Mouse (Mus musculus) heart, adult 2 months (tissue): ENCODE results near the gene Atp1a2.

Experiments
- CTCF ChIP-seq: fragments of 200-600 bp; IDR thresholded peaks from 2 replicates; pipeline ENCODE4 v1.8.1; 2022; ENCODE audit warnings: antibody characterized with exemption, mild to moderate bottlenecking, moderate library complexity
- POLR2A ChIP-seq: fragments of 200-500 bp; IDR thresholded peaks from 2 replicates; pipeline ENCODE4 v1.6.1; 2011; ENCODE audit warnings: mild to moderate bottlenecking, low read depth, low read length, control low read depth; ENCODE audit not compliant: insufficient read depth

GRCm38 (mm10) chr1:172302851-172303250, 5.0 kb upstream of the Atp1a2 start:
- TF ChIP-seq CTCF = no peak
- TF ChIP-seq POLR2A = no peak
